Mouse (Mus musculus): ENCODE measurements around the gene Chmp4b. TPM values are rescaled to one million over a fixed set of nuclear protein-coding genes. Genes with fewer than 3 reads are reported as not detected.

Gene Chmp4b
- polyA plus RNA-seq, 1 experiment from 2014 or later, result 10.9 TPM

DNA sequence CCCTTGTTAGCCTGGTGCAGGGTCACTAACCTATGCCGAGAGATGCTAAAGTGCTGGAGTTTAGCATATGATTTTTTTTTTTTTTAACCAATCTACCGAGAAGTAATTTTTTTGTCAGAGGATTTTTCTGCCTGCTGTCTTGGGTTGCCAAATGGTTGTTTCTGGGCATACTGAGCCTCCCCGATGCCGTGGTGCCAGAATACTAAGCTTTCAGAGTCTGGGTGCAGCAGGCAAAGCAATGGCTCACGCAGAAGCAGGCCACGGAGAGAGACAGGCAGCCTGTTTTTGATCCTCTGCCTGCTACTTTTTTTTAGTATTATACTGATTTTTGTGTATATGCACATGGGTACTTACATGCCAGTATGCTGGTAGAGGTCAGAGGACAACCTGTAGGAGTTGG is 29.4 kb downstream of the Chmp4b start:
- no peak for DNase-seq (ENCODE audit: low spot score)
- 91% methylated on average over 6 of the region's 6 CpGs for WGBS
- H3K27ac ChIP-seq (ENCODE audit: low read depth, low read length), result no peak overlapping the region

DNA sequence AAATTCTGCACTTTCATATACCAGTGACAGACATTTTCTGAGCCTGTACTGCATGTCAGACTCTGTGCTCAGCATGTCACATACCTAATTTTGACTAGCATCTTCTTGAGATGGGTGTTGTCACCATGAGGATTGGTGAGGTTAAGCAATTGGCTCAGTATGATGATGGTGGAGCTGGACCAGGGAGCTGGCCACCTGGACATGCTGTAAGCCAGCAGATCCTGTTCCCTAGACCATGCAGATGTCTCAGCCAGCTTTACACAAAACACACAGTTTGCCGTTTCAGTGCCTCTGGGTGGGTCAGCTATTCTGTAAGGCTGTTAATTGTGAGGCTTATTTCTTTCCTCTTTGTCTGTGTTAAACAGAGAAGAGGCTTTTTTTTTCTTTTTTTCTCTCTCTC is 31.2 kb downstream of the Chmp4b start:
- no peaks in the 10 kb centered on the region for H3K27me3 ChIP-seq (replicated peaks; ENCODE audit: control insufficient read depth, insufficient read depth, low read length)
- H3K4me1 ChIP-seq (replicated peaks; ENCODE audit: control insufficient read depth, insufficient read depth, low read length), result peaks cover 12% of the 10 kb centered on the region
- H3K9me3 ChIP-seq (ENCODE audit: control insufficient read depth, low read length), result no peaks in the 10 kb centered on the region
- no peak overlapping the region for H3K4me3 ChIP-seq (ENCODE audit: low read depth, low read length)
- 81% methylated on average over 1 of the region's 1 CpGs for WGBS
- H3K36me3 ChIP-seq (ENCODE audit: control insufficient read depth, insufficient read depth, low read length), result no peaks in the 10 kb centered on the region
- H3K27ac ChIP-seq (ENCODE audit: low read depth, low read length), result no peak overlapping the region
- H3K4me2 ChIP-seq, result no peak overlapping the region
- no peak for DNase-seq (ENCODE audit: low spot score)
- no peak for ATAC-seq (replicated peaks; ENCODE audit: low FRiP score)
- no peak overlapping the region for H3K9ac ChIP-seq (ENCODE audit: low read depth, low read length)

More for the DNA sequence above, 29.4 kb downstream of the Chmp4b start:
- Histone ChIP-seq H3K4me3 (ENCODE audit: low read depth, low read length) (no peak overlapping the region), H3K9me3 (ENCODE audit: control insufficient read depth, low read length) (no peaks in the 10 kb centered on the region), H3K27me3 (replicated peaks; ENCODE audit: control insufficient read depth, insufficient read depth, low read length) (no peaks in the 10 kb centered on the region), H3K4me1 (replicated peaks; ENCODE audit: control insufficient read depth, insufficient read depth, low read length) (peaks cover 24% of the 10 kb centered on the region), H3K4me2 (no peak overlapping the region), H3K9ac (ENCODE audit: low read depth, low read length) (no peak overlapping the region), H3K36me3 (ENCODE audit: control insufficient read depth, insufficient read depth, low read length) (no peaks in the 10 kb centered on the region)
- ATAC-seq (replicated peaks; ENCODE audit: low FRiP score), result no peak

DNA sequence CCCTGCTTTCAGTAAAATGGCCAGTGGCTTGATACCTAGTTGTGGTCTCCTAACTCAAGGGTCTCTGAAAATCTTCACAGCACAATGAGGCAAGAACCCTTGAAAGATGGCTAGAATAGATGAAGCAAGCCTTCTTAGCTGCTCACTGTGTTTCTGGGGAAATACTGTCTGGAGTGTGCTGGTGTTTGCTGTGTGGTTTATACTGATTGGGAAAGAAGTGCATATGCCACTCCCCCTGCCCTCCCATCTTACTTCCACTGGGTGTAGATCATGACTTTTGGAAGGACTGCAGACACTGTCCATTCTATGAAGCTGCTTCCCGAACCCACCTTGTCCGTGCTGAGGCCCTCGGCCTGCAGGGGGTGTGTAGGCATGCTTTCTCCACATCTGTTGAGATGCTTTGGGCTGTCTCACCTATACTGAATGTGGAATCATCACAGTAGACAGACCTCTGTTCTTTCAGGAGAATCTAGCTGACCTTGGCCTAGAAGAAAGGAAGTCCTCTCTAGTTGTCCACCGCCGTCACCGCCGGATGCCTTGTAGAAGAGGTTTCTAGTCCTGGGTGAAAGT is 33.5 kb downstream of the Chmp4b start:
- peaks cover 6% of the 10 kb centered on the region; the same call in 1 of the 2 replicates for H3K36me3 ChIP-seq (ENCODE audit: control insufficient read depth, insufficient read depth, low read length)
- no peaks in the 10 kb centered on the region for H3K9me3 ChIP-seq (ENCODE audit: control insufficient read depth, low read length)
- H3K4me1 ChIP-seq (replicated peaks; ENCODE audit: control insufficient read depth, insufficient read depth, low read length), result peaks cover 6% of the 10 kb centered on the region
- no peak for ATAC-seq (replicated peaks; ENCODE audit: low FRiP score)
- no peak for DNase-seq (ENCODE audit: low spot score)
- H3K9ac ChIP-seq (ENCODE audit: low read depth, low read length), result no peak overlapping the region
- H3K4me2 ChIP-seq, result no peak overlapping the region
- 91% methylated on average over 7 of the region's 7 CpGs for whole genome bisulfite sequencing
- no peak overlapping the region for H3K27ac ChIP-seq (ENCODE audit: low read depth, low read length)
- no peak overlapping the region for H3K4me3 ChIP-seq (ENCODE audit: low read depth, low read length)
- no peaks in the 10 kb centered on the region for H3K27me3 ChIP-seq (replicated peaks; ENCODE audit: control insufficient read depth, insufficient read depth, low read length)

DNA sequence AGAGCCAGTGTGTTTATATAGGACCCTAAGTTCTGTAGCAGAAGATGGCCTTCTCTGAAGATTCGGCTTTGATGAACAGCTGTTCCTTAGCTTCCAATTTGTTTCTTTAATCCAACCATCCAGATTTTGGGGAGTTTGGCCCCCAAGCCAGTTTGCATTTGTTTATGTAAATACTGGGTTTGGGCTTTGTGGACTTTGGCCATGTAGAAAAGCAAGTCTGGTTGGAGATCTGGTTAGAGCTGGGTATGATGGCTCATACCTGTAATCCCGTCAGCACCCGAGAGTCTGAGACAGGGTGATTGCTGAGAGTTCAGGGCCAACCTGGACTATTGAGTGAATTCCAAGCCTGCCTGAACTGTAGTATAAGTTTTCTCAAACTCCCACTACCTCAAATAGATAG is 34.3 kb downstream of the Chmp4b start:
- Histone ChIP-seq H3K9me3 (ENCODE audit: control insufficient read depth, low read length) (no peaks in the 10 kb centered on the region), H3K9ac (ENCODE audit: low read depth, low read length) (no peak overlapping the region), H3K27me3 (replicated peaks; ENCODE audit: control insufficient read depth, insufficient read depth, low read length) (no peaks in the 10 kb centered on the region), H3K36me3 (ENCODE audit: control insufficient read depth, insufficient read depth, low read length) (peaks cover 8% of the 10 kb centered on the region; the same call in 1 of the 2 replicates), H3K4me3 (ENCODE audit: low read depth, low read length) (no peak overlapping the region), H3K27ac (ENCODE audit: low read depth, low read length) (no peak overlapping the region), H3K4me1 (replicated peaks; ENCODE audit: control insufficient read depth, insufficient read depth, low read length) (no peaks in the 10 kb centered on the region; the same call in 1 of the 2 replicates), H3K4me2 (no peak overlapping the region)
- DNase-seq (ENCODE audit: low spot score) (no peak), ATAC-seq (replicated peaks; ENCODE audit: low FRiP score) (no peak)
- 87% methylated on average over 3 of the region's 3 CpGs for WGBS

DNA sequence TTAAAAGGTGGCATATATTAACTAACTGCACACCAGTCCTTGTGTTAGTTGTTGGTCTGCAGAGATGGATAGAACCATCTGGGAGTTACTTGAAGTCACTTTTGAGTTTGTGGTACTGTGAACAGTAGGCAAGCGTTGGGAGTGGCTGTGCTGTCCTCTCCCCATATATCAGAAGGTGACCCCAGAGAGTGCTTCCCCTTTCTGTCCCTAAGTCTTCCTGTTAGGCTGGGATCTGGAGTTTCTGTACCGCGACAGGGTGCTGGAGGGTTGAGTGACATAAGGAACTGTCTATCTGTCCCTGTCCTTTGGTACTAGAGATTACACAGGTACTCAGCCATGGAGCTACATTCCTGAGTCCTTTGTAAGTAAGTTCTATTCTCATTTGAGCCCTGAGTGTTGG is 35.3 kb downstream of the Chmp4b start:
- no peak for DNase-seq (ENCODE audit: low spot score)
- no peak overlapping the region for H3K4me3 ChIP-seq (ENCODE audit: low read depth, low read length)
- no peaks in the 10 kb centered on the region for H3K27me3 ChIP-seq (replicated peaks; ENCODE audit: control insufficient read depth, insufficient read depth, low read length)
- H3K4me1 ChIP-seq (replicated peaks; ENCODE audit: control insufficient read depth, insufficient read depth, low read length), result no peaks in the 10 kb centered on the region
- no peaks in the 10 kb centered on the region for H3K9me3 ChIP-seq (ENCODE audit: control insufficient read depth, low read length)
- no peak for ATAC-seq (replicated peaks; ENCODE audit: low FRiP score)
- no peak overlapping the region for H3K27ac ChIP-seq (ENCODE audit: low read depth, low read length)
- 61% methylated on average over 3 of the region's 3 CpGs for WGBS
- no peak overlapping the region for H3K4me2 ChIP-seq
- peaks cover 12% of the 10 kb centered on the region; the same call in 1 of the 2 replicates for H3K36me3 ChIP-seq (ENCODE audit: control insufficient read depth, insufficient read depth, low read length)
- no peak overlapping the region for H3K9ac ChIP-seq (ENCODE audit: low read depth, low read length)

DNA sequence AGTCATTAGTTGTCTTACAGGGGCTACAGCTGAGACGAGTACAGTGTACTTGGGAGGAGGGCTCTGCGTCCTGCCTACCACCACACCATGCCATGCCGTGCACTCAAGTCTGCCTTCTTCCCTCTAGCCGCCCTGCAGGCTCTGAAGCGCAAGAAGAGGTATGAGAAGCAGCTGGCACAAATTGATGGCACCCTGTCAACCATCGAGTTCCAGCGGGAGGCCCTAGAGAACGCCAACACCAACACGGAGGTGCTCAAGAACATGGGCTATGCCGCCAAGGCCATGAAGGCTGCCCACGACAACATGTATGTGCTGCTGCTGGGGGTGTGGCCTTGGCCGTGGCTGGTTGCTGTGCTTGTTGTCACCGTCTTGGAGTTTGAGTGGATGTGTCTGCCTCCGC is 37.9 kb downstream of the Chmp4b start:
- no peak for DNase-seq (ENCODE audit: low spot score)
- H3K27ac ChIP-seq (ENCODE audit: low read depth, low read length), result no peak overlapping the region
- WGBS, result 87% methylated on average over 14 of the region's 14 CpGs

DNA sequence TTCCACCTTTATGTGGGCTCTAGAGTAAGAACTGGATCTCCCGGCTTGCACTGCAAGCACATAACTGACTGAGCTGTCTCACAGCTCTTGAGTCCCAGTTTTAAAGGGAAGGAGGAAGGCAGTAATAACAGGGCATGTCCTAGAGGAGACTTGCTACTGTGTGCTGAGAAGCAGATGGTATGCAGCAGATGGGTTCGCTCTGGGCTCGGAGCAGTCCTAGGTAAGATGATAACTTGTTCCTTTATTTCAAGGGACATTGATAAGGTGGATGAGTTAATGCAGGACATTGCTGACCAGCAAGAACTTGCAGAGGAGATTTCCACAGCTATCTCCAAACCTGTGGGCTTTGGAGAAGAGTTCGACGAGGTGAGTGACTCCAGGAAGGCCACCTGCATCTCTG is 39.5 kb downstream of the Chmp4b start:
- Histone ChIP-seq H3K4me1 (replicated peaks; ENCODE audit: control insufficient read depth, insufficient read depth, low read length) (no peaks in the 10 kb centered on the region), H3K4me3 (ENCODE audit: low read depth, low read length) (no peak overlapping the region), H3K9me3 (ENCODE audit: control insufficient read depth, low read length) (no peaks in the 10 kb centered on the region), H3K27ac (ENCODE audit: low read depth, low read length) (no peak overlapping the region), H3K9ac (ENCODE audit: low read depth, low read length) (no peak overlapping the region), H3K36me3 (ENCODE audit: control insufficient read depth, insufficient read depth, low read length) (peaks cover 32% of the 10 kb centered on the region), H3K4me2 (no peak overlapping the region), H3K27me3 (replicated peaks; ENCODE audit: control insufficient read depth, insufficient read depth, low read length) (no peaks in the 10 kb centered on the region)
- WGBS, result 93% methylated on average over 5 of the region's 5 CpGs
- DNase-seq (ENCODE audit: low spot score), result no peak
- ATAC-seq (replicated peaks; ENCODE audit: low FRiP score), result no peak

More for the DNA sequence above, 37.9 kb downstream of the Chmp4b start:
- no peak for ATAC-seq (replicated peaks; ENCODE audit: low FRiP score)
- H3K4me1 ChIP-seq (replicated peaks; ENCODE audit: control insufficient read depth, insufficient read depth, low read length), result no peaks in the 10 kb centered on the region
- H3K27me3 ChIP-seq (replicated peaks; ENCODE audit: control insufficient read depth, insufficient read depth, low read length), result no peaks in the 10 kb centered on the region
- no peak overlapping the region for H3K4me3 ChIP-seq (ENCODE audit: low read depth, low read length)
- H3K36me3 ChIP-seq (ENCODE audit: control insufficient read depth, insufficient read depth, low read length), result peaks cover 27% of the 10 kb centered on the region
- no peak overlapping the region for H3K9ac ChIP-seq (ENCODE audit: low read depth, low read length)
- H3K4me2 ChIP-seq, result no peak overlapping the region
- no peaks in the 10 kb centered on the region for H3K9me3 ChIP-seq (ENCODE audit: control insufficient read depth, low read length)

DNA sequence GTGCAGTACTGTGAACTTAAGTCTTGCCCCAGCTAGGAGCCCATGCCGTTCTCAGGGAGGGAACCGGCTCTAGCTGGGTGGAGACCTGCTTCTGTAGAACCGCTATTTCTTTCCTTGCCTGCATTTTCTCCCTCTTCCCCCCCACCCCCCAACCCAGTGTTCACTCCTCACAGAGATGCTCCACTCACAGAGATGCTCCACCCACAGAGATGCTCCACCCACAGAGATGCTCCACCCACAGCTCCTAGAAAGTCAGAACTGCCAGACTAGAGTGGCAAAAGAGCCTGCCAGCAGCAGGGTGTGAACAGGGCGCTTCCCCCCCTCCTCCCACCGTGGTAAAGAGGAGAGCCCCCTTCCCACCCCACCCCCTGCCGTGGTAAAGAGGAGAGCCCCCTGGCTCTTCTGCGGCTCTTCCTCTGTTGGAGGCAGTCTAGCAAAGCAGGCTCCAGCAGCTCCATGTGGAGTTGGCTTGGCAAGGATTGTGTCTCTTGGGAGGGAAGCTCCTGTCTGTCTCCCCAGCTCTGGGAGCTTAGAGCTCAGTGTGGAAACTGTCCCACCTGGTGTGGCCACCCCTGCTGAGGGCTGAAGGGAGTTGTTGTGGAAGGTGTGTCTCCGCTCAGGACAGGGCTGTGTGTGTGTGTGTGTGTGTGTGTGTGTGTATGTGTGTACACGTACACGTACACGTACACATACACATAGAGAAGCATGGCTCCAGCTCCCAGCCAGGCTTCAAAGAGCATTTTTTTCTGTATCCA is 41.9 kb downstream of the Chmp4b start:
- ATAC-seq (replicated peaks; ENCODE audit: low FRiP score) (peak; percentile 39; the same call in 1 of the 2 replicates), DNase-seq (ENCODE audit: low spot score) (no peak)
- Histone ChIP-seq H3K4me1 (replicated peaks; ENCODE audit: control insufficient read depth, insufficient read depth, low read length) (0 out of 2 replicates have a peak, but pooled peaks cover 2% of the 10 kb centered on the region), H3K9ac (ENCODE audit: low read depth, low read length) (no peak overlapping the region), H3K27me3 (replicated peaks; ENCODE audit: control insufficient read depth, insufficient read depth, low read length) (no peaks in the 10 kb centered on the region), H3K9me3 (ENCODE audit: control insufficient read depth, low read length) (no peaks in the 10 kb centered on the region), H3K4me2 (no peak overlapping the region), H3K27ac (ENCODE audit: low read depth, low read length) (no peak overlapping the region), H3K36me3 (ENCODE audit: control insufficient read depth, insufficient read depth, low read length) (peaks cover 32% of the 10 kb centered on the region), H3K4me3 (ENCODE audit: low read depth, low read length) (no peak overlapping the region)
- 79% methylated on average over 11 of the region's 11 CpGs for WGBS

DNA sequence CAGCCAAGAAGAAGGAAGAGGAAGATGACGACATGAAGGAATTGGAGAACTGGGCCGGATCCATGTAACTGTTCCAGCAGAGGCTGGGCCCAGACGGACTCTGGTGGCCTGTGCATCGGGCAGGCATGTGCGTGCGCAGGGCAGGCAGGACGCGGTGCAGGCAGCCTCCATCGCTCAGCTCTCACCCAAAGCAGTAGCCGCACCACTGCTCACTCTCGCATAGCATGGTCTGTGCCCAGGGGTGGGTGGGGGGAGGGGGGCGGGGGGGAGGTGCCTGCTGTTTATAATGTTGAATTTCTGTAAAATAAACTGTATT is 42.4 kb downstream of the Chmp4b start:
- H3K36me3 ChIP-seq (ENCODE audit: control insufficient read depth, insufficient read depth, low read length), result peaks cover 32% of the 10 kb centered on the region
- H3K27me3 ChIP-seq (replicated peaks; ENCODE audit: control insufficient read depth, insufficient read depth, low read length), result no peaks in the 10 kb centered on the region
- H3K9ac ChIP-seq (ENCODE audit: low read depth, low read length), result no peak overlapping the region
- H3K4me1 ChIP-seq (replicated peaks; ENCODE audit: control insufficient read depth, insufficient read depth, low read length), result 0 out of 2 replicates have a peak, but pooled peaks cover 2% of the 10 kb centered on the region
- DNase-seq (ENCODE audit: low spot score) (no peak), ATAC-seq (replicated peaks; ENCODE audit: low FRiP score) (no peak)
- H3K27ac ChIP-seq (ENCODE audit: low read depth, low read length), result no peak overlapping the region
- no peaks in the 10 kb centered on the region for H3K9me3 ChIP-seq (ENCODE audit: control insufficient read depth, low read length)
- H3K4me3 ChIP-seq (ENCODE audit: low read depth, low read length), result no peak overlapping the region
- no peak overlapping the region for H3K4me2 ChIP-seq
- WGBS, result 95% methylated on average over 12 of the region's 12 CpGs

All from liver, embryonic 11.5 days (tissue).